In the genomic region with DNA sequence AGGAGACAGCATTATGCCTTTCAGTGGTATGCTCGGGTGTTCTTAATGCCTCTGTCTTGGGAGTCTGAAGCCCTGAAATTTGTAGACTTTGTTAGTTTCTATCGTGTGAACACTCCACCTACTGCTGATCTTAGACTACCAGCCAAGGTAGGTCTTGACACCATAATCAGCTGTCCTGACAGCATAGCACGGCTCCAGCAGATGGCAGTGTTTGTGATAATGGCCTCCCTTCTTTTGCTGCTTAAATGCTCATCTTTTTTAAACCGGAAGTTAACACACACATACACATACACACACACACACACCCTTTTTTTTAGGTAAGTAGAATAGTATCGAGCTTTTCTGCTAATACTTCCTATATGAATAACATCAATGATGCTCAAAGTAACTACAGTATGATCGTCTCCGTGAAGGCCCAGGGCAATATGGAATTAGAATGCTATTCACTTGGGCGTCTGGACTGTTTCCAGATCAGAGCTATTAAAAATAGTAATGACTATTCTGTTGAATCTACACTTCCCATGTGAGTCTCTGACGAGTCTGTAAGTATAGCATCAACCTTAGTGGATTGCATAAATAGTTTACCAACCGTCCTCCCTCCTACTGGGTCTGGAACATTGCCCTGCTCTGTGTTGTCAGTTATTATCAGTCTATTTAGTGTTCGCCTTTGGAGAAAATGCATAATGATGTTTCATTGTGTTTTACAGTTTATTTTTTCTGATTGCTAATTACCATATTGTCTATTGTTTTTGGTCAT, we compare ENCODE assay signal across 9 mouse cellular contexts.
DNase-seq lines count a peak whose midpoint lies in the region; ATAC-seq and TF ChIP-seq lines count a peak whose summit lies in the region.
"Had no signal": no experiment of that assay in that cellular context is flagged by ENCODE, and none has a peak within 500 bp of the region (broad histone marks: within the 10 kb centered on the region; RNA-seq: fewer than 3 reads in every experiment).

No protein-coding gene starts in this region.

- DNase-seq in urinary bladder, postnatal 25 days (ENCODE audit: low spot score): peak; percentile 35
- no peak for DNase-seq in urinary bladder, postnatal 4 days (ENCODE audit: low spot score in 2 of 2)
- peak; percentile 73 to 83 for DNase-seq in cerebellum, postnatal 14 days
- peak; percentile 28 for DNase-seq in hindbrain, embryonic 11.5 days (ENCODE audit: low spot score)
- DNase-seq in lung, postnatal 25 days (ENCODE audit: low spot score): peak; percentile 58

- ATAC-seq in intestine, postnatal 0 days: no peak
- ATAC-seq in intestine, embryonic 15.5 days: no peak
- no peak for ATAC-seq in hindbrain, embryonic 11.5 days (ENCODE audit: low FRiP score)
- no peak for ATAC-seq in erythroid progenitor cell, adult 5-6 weeks (replicated peaks; ENCODE audit: low FRiP score, poor library complexity, severe bottlenecking)

- H3K4me2 ChIP-seq in intestine, postnatal 0 days (replicated peaks; ENCODE audit: low read depth): no peak overlapping the region
- no peak overlapping the region for H3K4me2 ChIP-seq in intestine, embryonic 15.5 days (replicated peaks)
- no peak overlapping the region for H3K4me2 ChIP-seq in hindbrain, embryonic 11.5 days (replicated peaks; ENCODE audit: low read depth, low read length)
- H3K4me2 ChIP-seq: midbrain, embryonic 12.5 days had no signal

- H3K9me3 ChIP-seq in intestine, postnatal 0 days (ENCODE audit: control insufficient read depth): no peaks in the 10 kb centered on the region
- no peaks in the 10 kb centered on the region for H3K9me3 ChIP-seq in intestine, embryonic 15.5 days
- no peaks in the 10 kb centered on the region for H3K9me3 ChIP-seq in hindbrain, embryonic 11.5 days (ENCODE audit: control insufficient read depth, low read length)
- H3K9me3 ChIP-seq: midbrain, embryonic 12.5 days had no signal

- peak; percentile 78 for TF ChIP-seq CTCF in intestine, postnatal 0 days (IDR thresholded peaks at IDR 0.05; ENCODE audit: low read depth)

- no peaks in the 10 kb centered on the region for H3K27me3 ChIP-seq in intestine, postnatal 0 days (replicated peaks; ENCODE audit: control insufficient read depth, insufficient read depth, low read length)
- no peaks in the 10 kb centered on the region for H3K27me3 ChIP-seq in intestine, embryonic 15.5 days (replicated peaks)
- no peaks in the 10 kb centered on the region for H3K27me3 ChIP-seq in hindbrain, embryonic 11.5 days (ENCODE audit: control insufficient read depth, insufficient read depth, low read length)
- H3K27me3 ChIP-seq: midbrain, embryonic 12.5 days had no signal

- no peak overlapping the region for H3K9ac ChIP-seq in intestine, postnatal 0 days (ENCODE audit: low read depth, low read length)
- no peak overlapping the region for H3K9ac ChIP-seq in intestine, embryonic 15.5 days
- no peak overlapping the region for H3K9ac ChIP-seq in hindbrain, embryonic 11.5 days (ENCODE audit: low read depth, low read length)
- H3K9ac ChIP-seq: midbrain, embryonic 12.5 days had no signal

- H3K4me3 ChIP-seq in intestine, postnatal 0 days (ENCODE audit: low read depth, low read length): no peak overlapping the region
- no peak overlapping the region for H3K4me3 ChIP-seq in intestine, embryonic 15.5 days (replicated peaks)
- H3K4me3 ChIP-seq in hindbrain, embryonic 11.5 days (ENCODE audit: low read depth, low read length): no peak overlapping the region
- H3K4me3 ChIP-seq: midbrain, embryonic 12.5 days had no signal

- WGBS in intestine, postnatal 0 days: 63% methylated on average over 11 of the region's 11 CpGs
- WGBS in intestine, embryonic 15.5 days: 71% methylated on average over 11 of the region's 11 CpGs
- 77% methylated on average over 11 of the region's 11 CpGs for WGBS in hindbrain, embryonic 11.5 days

- no peak overlapping the region for H3K27ac ChIP-seq in intestine, postnatal 0 days (ENCODE audit: low read depth, low read length)
- no peak overlapping the region for H3K27ac ChIP-seq in intestine, embryonic 15.5 days
- H3K27ac ChIP-seq in hindbrain, embryonic 11.5 days (ENCODE audit: low read depth, low read length): no peak overlapping the region
- H3K27ac ChIP-seq: midbrain, embryonic 12.5 days had no signal

- no peaks in the 10 kb centered on the region for H3K36me3 ChIP-seq in intestine, postnatal 0 days (ENCODE audit: control insufficient read depth, insufficient read depth)
- no peaks in the 10 kb centered on the region for H3K36me3 ChIP-seq in intestine, embryonic 15.5 days
- no peaks in the 10 kb centered on the region for H3K36me3 ChIP-seq in hindbrain, embryonic 11.5 days (ENCODE audit: control insufficient read depth, insufficient read depth, low read length)
- H3K36me3 ChIP-seq: midbrain, embryonic 12.5 days had no signal

- H3K4me1 ChIP-seq in intestine, postnatal 0 days (replicated peaks; ENCODE audit: control insufficient read depth, insufficient read depth, low read length): no peaks in the 10 kb centered on the region
- H3K4me1 ChIP-seq in intestine, embryonic 15.5 days (replicated peaks): no peaks in the 10 kb centered on the region
- H3K4me1 ChIP-seq in hindbrain, embryonic 11.5 days (replicated peaks; ENCODE audit: control insufficient read depth, insufficient read depth, low read length): no peaks in the 10 kb centered on the region
- H3K4me1 ChIP-seq: midbrain, embryonic 12.5 days had no signal

Comparison
In these comparisons a context has a peak if more than half of its experiments do, and no peak if none do; other contexts are left out.
1. DNase-seq: peak in urinary bladder, postnatal 25 days (single experiment), cerebellum, postnatal 14 days (2 of 2), hindbrain, embryonic 11.5 days (single experiment) and lung, postnatal 25 days (single experiment); none in urinary bladder, postnatal 4 days (0 of 2).